Mouse (Mus musculus): ENCODE results near the gene Cachd1. TPM values are rescaled to one million over a fixed set of nuclear protein-coding genes. Genes with fewer than 3 reads are reported as not detected.

Cachd1 gene
- polyA plus RNA-seq, 1 experiment from 2014 or later = 24.5 TPM

GRCm38 (mm10) chr4:100776871-100777375 is 448 bp downstream of the Cachd1 start:
- peak; percentile 81 for DNase-seq (ENCODE audit: low spot score)
- peaks cover 48% of the 10 kb centered on the region for H3K4me1 ChIP-seq
- peak overlapping the region; percentile 97 for H3K27ac ChIP-seq (replicated peaks)
- WGBS = under 1% methylated on average over 68 of the region's 68 CpGs
- H3K36me3 ChIP-seq (replicated peaks) = no peaks in the 10 kb centered on the region
- 0 out of 2 replicates have a peak, but pooled peaks cover 7% of the 10 kb centered on the region for H3K27me3 ChIP-seq (replicated peaks; ENCODE audit: low read depth, poor library complexity, severe bottlenecking)
- peak overlapping the region; percentile 93 for H3K4me3 ChIP-seq
- H3K9me3 ChIP-seq = no peaks in the 10 kb centered on the region

DNA sequence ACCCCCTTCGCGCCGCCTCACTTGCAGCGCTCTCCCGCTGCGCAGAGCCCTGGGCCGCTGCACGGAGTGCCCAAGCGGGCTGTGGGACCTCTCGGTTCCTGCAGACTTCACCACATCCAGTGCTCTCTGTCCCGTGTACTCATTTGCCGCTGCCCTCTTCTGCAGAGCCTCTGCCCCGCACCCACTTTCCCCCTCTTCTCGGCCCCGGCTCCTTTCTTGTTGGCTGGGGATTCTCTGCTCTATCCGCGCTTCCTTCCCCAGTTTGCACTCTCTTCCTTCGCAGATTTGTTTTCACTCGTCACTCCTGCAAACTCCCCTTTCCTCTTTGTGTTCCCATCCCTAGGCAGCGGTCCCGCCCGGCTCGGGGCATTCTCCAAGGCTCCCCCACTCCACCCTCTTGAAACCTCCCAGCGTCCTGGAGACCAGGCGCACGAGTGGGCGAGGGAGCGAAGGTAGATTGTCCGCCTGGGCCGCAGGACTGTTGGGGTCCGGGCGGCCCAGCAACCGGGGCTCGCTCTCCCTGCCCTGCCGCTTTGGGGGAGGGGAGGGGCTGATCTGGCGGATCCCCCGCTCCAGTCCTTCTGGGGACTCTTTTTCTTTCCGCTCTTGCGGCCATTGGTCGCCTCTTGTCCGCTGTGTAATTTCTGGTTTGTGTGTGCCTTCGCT is 1.0 kb downstream of the Cachd1 start:
- peak; percentile 75 for DNase-seq (ENCODE audit: low spot score)
- WGBS = under 1% methylated on average over 42 of the region's 42 CpGs
- peaks cover 52% of the 10 kb centered on the region for H3K4me1 ChIP-seq
- no peaks in the 10 kb centered on the region for H3K9me3 ChIP-seq
- 0 out of 2 replicates have a peak, but pooled peaks cover 7% of the 10 kb centered on the region for H3K27me3 ChIP-seq (replicated peaks; ENCODE audit: low read depth, poor library complexity, severe bottlenecking)
- H3K27ac ChIP-seq (replicated peaks) = peak overlapping the region; percentile 97
- peak overlapping the region; percentile 93 for H3K4me3 ChIP-seq
- no peaks in the 10 kb centered on the region for H3K36me3 ChIP-seq (replicated peaks)

DNA sequence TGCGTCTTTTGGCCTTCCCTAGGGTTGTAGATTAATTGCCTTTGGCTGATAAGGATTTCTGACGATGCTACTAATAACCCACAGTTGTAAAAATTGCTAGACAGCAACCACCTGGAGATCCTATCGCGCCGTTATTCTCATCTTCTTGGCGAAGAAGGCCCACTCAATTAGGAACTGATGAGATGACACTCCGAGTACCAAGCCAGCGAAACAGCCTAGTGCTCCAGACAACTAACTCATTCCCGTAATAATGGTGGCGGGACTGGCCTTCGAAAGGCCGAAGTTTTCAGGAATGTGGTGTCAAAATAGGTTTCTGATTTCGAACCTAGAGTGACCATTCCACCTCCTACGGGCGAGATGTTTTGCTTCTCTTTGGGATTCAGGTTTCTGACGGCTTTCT is 1.6 kb downstream of the Cachd1 start:
- Histone ChIP-seq H3K9me3 (no peaks in the 10 kb centered on the region), H3K36me3 (replicated peaks) (no peaks in the 10 kb centered on the region), H3K4me1 (peaks cover 53% of the 10 kb centered on the region), H3K27ac (replicated peaks) (peak overlapping the region; percentile 97), H3K27me3 (replicated peaks; ENCODE audit: low read depth, poor library complexity, severe bottlenecking) (0 out of 2 replicates have a peak, but pooled peaks cover 7% of the 10 kb centered on the region), H3K4me3 (peak overlapping the region; percentile 93)
- peak; percentile 37 for DNase-seq (ENCODE audit: low spot score)
- 1% methylated on average over 16 of the region's 16 CpGs for WGBS

DNA sequence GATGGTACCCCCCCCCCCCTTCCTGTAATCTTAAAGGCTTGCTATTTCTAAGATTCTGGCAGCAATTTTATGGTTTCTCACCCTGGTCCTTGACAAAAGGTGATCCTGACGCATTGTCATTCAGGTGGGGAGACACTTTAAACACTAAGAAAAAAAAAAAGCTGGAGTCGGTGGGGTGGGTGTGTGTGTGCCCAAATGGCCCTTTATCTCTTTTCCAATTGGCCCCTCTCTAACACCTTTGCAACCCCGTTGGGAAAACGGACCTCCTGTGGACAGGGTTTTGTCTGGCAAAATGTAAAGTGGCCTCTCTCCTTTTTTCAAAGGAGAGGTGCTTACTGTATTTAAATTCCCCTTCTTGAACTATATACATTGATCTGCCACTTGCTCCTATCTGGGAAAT is 2.5 kb downstream of the Cachd1 start:
- H3K4me1 ChIP-seq = peaks cover 53% of the 10 kb centered on the region
- peak overlapping the region; percentile 93 for H3K4me3 ChIP-seq
- peaks cover 4% of the 10 kb centered on the region; the same call in 1 of the 2 replicates for H3K36me3 ChIP-seq (replicated peaks)
- no peak for DNase-seq (ENCODE audit: low spot score)
- H3K27me3 ChIP-seq (replicated peaks; ENCODE audit: low read depth, poor library complexity, severe bottlenecking) = 0 out of 2 replicates have a peak, but pooled peaks cover 7% of the 10 kb centered on the region
- H3K27ac ChIP-seq (replicated peaks) = no peak overlapping the region
- 12% methylated on average over 4 of the region's 4 CpGs for WGBS
- no peaks in the 10 kb centered on the region for H3K9me3 ChIP-seq

- 17% methylated on average over 5 of the region's 5 CpGs for WGBS
- Histone ChIP-seq H3K9me3 (no peaks in the 10 kb centered on the region), H3K36me3 (replicated peaks) (peaks cover 4% of the 10 kb centered on the region; the same call in 1 of the 2 replicates), H3K4me1 (peaks cover 53% of the 10 kb centered on the region), H3K27ac (replicated peaks) (no peak overlapping the region), H3K27me3 (replicated peaks; ENCODE audit: low read depth, poor library complexity, severe bottlenecking) (0 out of 2 replicates have a peak, but pooled peaks cover 7% of the 10 kb centered on the region), H3K4me3 (peak overlapping the region; percentile 93)
- DNase-seq (ENCODE audit: low spot score) = no peak
These were observed 3.2 kb downstream of the Cachd1 start for GRCm38 (mm10) chr4:100779695-100780094.

- H3K27me3 ChIP-seq (replicated peaks; ENCODE audit: low read depth, poor library complexity, severe bottlenecking) = 0 out of 2 replicates have a peak, but pooled peaks cover 7% of the 10 kb centered on the region
- no peaks in the 10 kb centered on the region for H3K9me3 ChIP-seq
- WGBS = 73% methylated on average over 6 of the region's 6 CpGs
- H3K4me3 ChIP-seq = no peak overlapping the region
- no peak for DNase-seq (ENCODE audit: low spot score)
- H3K27ac ChIP-seq (replicated peaks) = no peak overlapping the region
- H3K36me3 ChIP-seq (replicated peaks) = peaks cover 4% of the 10 kb centered on the region; the same call in 1 of the 2 replicates
- peaks cover 47% of the 10 kb centered on the region for H3K4me1 ChIP-seq
These were observed 4.4 kb downstream of the Cachd1 start for GRCm38 (mm10) chr4:100780911-100781310.

GRCm38 (mm10) chr4:100782348-100782747 is 5.9 kb downstream of the Cachd1 start:
- no peak for DNase-seq (ENCODE audit: low spot score)
- H3K4me1 ChIP-seq = peaks cover 46% of the 10 kb centered on the region
- no peak overlapping the region for H3K27ac ChIP-seq (replicated peaks)
- H3K36me3 ChIP-seq (replicated peaks) = peaks cover 4% of the 10 kb centered on the region; the same call in 1 of the 2 replicates
- H3K4me3 ChIP-seq = no peak overlapping the region
- H3K9me3 ChIP-seq = no peaks in the 10 kb centered on the region
- H3K27me3 ChIP-seq (replicated peaks; ENCODE audit: low read depth, poor library complexity, severe bottlenecking) = 0 out of 2 replicates have a peak, but pooled peaks cover 7% of the 10 kb centered on the region
- WGBS = 66% methylated on average over 8 of the region's 8 CpGs

GRCm38 (mm10) chr4:100782891-100783290 is 6.4 kb downstream of the Cachd1 start:
- Histone ChIP-seq H3K27me3 (replicated peaks; ENCODE audit: low read depth, poor library complexity, severe bottlenecking) (0 out of 2 replicates have a peak, but pooled peaks cover 7% of the 10 kb centered on the region), H3K4me1 (peaks cover 46% of the 10 kb centered on the region), H3K36me3 (replicated peaks) (peaks cover 4% of the 10 kb centered on the region; the same call in 1 of the 2 replicates), H3K9me3 (no peaks in the 10 kb centered on the region), H3K4me3 (no peak overlapping the region), H3K27ac (replicated peaks) (no peak overlapping the region)
- DNase-seq (ENCODE audit: low spot score) = no peak
- 91% methylated on average over 3 of the region's 3 CpGs for WGBS

DNA sequence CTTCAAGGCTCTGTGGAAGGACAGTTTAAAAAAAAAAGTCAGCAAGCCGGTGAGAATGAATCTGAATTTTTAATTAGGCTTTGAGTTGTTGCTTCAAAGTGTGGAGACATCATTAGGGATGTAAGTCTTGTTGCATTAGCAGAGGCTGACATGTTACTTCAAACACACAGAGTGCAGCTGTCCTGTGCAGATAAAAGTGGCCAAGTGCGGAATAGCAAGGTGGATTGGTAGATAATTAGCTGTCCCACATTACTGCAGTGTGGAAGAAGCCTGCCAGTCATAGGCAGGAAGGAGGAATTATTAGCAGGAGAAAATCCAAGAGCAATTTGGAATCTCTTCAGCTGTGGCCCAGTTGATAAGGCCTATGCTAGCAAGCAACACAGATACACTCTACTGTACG is 10.7 kb downstream of the Cachd1 start:
- peaks cover 4% of the 10 kb centered on the region; the same call in 1 of the 2 replicates for H3K36me3 ChIP-seq (replicated peaks)
- H3K4me1 ChIP-seq = peaks cover 14% of the 10 kb centered on the region
- no peaks in the 10 kb centered on the region for H3K27me3 ChIP-seq (replicated peaks; ENCODE audit: low read depth, poor library complexity, severe bottlenecking)
- no peak overlapping the region for H3K27ac ChIP-seq (replicated peaks)
- H3K4me3 ChIP-seq = no peak overlapping the region
- H3K9me3 ChIP-seq = no peaks in the 10 kb centered on the region
- 85% methylated on average over 3 of the region's 3 CpGs for WGBS
- no peak for DNase-seq (ENCODE audit: low spot score)

- H3K36me3 ChIP-seq (replicated peaks) = no peaks in the 10 kb centered on the region
- H3K27me3 ChIP-seq (replicated peaks; ENCODE audit: low read depth, poor library complexity, severe bottlenecking) = no peaks in the 10 kb centered on the region; the same call in 1 of the 2 replicates
- H3K4me3 ChIP-seq = no peak overlapping the region
- H3K27ac ChIP-seq (replicated peaks) = no peak overlapping the region
- no peak for DNase-seq (ENCODE audit: low spot score)
- peaks cover 40% of the 10 kb centered on the region for H3K4me1 ChIP-seq
- WGBS = 83% methylated on average over 5 of the region's 5 CpGs
- H3K9me3 ChIP-seq = no peaks in the 10 kb centered on the region
These were observed 13.7 kb downstream of the Cachd1 start for GRCm38 (mm10) chr4:100790176-100790575.

DNA sequence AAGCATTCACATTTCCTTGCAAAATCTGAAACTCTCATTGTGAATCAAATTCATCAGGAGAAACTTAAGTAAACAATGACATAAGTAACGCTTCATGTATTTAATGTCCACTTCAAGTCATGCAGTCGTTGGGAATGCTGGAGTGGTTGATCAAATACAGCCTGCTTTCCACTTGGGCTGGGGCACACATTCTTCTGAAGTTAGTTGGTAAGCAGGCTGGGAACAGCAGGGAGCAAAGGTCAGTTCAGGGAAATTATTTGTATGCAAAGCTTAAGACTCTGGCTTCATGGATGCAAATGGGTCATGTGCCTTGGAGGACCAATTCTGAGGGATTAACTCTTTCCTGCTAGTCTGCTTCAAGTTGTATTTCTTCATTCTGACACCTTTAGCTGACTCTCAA is 16.7 kb downstream of the Cachd1 start:
- H3K9me3 ChIP-seq = no peaks in the 10 kb centered on the region
- WGBS = 7% methylated on average over 2 of the region's 2 CpGs
- 0 out of 2 replicates have a peak overlapping the region, but pooled peaks have one; percentile 2 for H3K27ac ChIP-seq (replicated peaks)
- peak; percentile 44 for DNase-seq (ENCODE audit: low spot score)
- H3K27me3 ChIP-seq (replicated peaks; ENCODE audit: low read depth, poor library complexity, severe bottlenecking) = peaks cover 5% of the 10 kb centered on the region
- H3K4me3 ChIP-seq = no peak overlapping the region
- H3K36me3 ChIP-seq (replicated peaks) = no peaks in the 10 kb centered on the region
- peaks cover 59% of the 10 kb centered on the region for H3K4me1 ChIP-seq

DNA sequence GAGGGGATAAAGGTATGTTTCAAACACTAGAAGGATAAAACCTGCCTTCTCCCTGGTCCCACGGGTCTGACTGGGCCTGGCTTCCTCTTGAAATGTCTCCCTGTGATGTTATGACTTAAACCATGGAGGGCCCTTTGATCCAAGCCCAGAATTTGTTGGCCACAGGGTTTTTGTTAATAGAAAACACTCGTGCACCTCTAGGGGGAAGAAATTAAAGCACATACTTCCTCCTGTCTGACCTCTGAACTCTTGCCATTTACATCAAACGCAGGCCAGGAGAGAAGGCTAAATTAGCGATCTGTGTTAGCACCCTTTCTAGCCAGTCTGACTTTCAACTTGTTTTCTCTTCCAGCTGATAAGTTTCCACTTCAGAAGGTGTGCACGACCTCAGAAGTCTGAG is 19.0 kb downstream of the Cachd1 start:
- Histone ChIP-seq H3K4me1 (peaks cover 73% of the 10 kb centered on the region), H3K27me3 (replicated peaks; ENCODE audit: low read depth, poor library complexity, severe bottlenecking) (peaks cover 5% of the 10 kb centered on the region), H3K27ac (replicated peaks) (no peak overlapping the region), H3K36me3 (replicated peaks) (no peaks in the 10 kb centered on the region), H3K9me3 (no peaks in the 10 kb centered on the region), H3K4me3 (no peak overlapping the region)
- DNase-seq (ENCODE audit: low spot score) = peak; percentile 41
- WGBS = 10% methylated on average over 5 of the region's 5 CpGs
